Mouse (Mus musculus) megakaryocyte, adult 5-6 weeks (primary cell): ENCODE results near the gene Efhc1. TPM values are rescaled to one million over a fixed set of nuclear protein-coding genes. Genes with fewer than 3 reads are reported as not detected.
A peak's percentile ranks its signal among the peaks of the same experiment; 100 is the strongest.

Experiments used
- ATAC-seq: 2 replicates; pipeline ENCODE4 v1.8.0; 2016; ENCODE audit warnings: mild to moderate bottlenecking, inconsistent platforms; ENCODE audit not compliant: poor library complexity, severe bottlenecking
- total RNA-seq, 2 experiments: library from RNA; stranded (forward) in 1 of 2; stranded (reverse) in 1 of 2; fragments of 153-499, 151-499 nt in 1 of 2; fragments of 221-1000, 200-1000 nt in 1 of 2; gene quantifications; 2 replicates each; pipeline versions ENCODE4 v1.2.3 to v1.2.4; 2015 to 2017

The Efhc1 gene
- total RNA-seq, 2 experiments from 2014 or later: 0.85 TPM; not detected in 1

DNA sequence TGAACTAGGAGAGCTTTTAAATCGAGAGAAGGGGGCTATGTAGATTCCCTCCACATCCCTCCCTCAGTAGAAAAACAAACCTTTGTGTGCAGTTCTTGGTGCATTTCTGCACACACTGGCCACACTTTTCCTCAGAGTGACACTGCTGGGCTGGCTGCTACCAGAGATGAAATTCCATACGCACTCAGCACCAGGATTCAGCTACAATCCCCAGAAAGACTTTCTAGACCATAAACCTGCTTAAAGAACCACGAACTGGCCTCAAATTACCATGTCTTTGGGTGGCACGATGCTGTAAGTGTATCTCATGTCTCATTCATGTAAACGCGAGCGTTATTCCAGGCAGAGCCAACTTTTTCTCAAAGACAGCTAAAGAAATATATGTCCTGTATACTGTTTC is 9.6 kb upstream of the Efhc1 start:
- no peak for ATAC-seq

DNA sequence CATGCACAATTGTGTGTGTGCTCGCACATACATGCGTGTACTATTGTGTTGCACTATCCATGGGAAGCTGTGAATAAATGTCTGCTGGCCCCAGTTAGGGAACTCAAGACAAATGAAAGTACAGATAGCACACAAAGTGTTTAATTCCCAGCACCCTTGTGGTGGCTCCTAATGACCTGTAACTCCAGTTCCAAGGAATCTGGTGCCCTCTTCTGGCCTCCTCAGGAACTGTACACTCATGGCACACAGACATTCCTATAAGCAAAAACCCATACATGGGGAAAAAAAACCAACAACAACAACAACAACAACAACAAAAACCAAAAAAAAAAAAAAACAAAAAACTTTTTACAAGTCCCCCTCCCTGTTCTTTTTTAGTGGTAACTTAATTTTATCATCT is 8.4 kb upstream of the Efhc1 start:
- ATAC-seq: no peak

DNA sequence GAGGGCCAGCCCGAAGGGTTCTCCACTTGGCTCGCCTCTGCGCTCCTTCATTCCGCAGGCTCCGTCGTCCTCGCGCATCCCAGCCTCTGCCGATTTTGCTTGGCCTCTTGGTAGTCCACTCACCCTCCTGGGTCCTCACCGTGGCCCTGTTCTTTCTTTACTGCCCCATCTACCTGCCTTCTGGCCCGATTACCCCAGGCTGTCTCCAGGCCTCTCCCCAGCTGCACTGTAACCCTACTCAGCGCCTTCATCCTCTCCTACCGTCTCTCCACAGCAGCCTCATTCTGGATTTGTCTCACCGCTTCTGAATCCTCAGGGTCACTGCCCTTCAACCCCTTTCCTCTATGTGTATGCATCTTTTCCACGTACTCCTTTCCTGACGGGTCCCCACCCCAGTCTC is 373 bp downstream of the Efhc1 start:
- ATAC-seq: 0 out of 2 replicates have a peak, but pooled peaks have one; percentile 8

DNA sequence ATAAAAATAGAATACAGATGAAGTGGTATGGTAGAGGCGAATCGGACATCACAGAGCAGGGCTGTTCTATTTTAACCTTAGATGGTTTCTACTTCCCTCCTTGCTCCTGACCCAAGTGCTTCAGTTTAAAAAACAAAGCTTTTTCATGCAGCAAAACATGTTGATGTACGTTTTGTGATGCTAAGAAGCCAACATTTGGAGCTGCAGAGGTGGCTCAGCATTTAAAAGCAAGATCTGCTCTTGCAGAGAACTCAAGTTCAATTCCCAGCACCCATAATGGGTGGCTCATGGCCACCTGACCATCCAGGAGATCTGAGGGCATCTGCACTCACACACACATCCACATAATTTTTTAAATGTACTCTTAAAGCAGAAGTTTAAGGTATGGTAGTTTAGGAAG is 3.5 kb downstream of the Efhc1 start:
- ATAC-seq: no peak

DNA sequence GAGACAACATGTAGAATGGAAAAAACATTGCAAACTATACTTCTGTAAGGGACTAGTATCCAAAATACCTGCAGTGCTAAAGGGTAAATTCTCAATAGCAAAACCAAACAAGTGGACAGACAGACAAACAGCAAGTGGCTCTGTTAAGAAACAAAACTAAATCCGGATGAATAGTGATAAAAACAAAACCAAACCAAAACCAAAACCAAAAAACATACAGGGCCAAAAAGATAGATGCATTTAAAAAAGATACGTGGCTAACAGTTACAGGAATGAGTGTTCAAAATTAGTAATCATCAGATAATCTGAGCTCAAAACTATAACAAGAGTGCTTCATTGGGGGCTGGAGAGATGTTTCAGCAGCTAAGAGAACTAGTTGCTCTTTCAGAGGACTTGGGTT is 18.2 kb downstream of the Efhc1 start:
- ATAC-seq: no peak

DNA sequence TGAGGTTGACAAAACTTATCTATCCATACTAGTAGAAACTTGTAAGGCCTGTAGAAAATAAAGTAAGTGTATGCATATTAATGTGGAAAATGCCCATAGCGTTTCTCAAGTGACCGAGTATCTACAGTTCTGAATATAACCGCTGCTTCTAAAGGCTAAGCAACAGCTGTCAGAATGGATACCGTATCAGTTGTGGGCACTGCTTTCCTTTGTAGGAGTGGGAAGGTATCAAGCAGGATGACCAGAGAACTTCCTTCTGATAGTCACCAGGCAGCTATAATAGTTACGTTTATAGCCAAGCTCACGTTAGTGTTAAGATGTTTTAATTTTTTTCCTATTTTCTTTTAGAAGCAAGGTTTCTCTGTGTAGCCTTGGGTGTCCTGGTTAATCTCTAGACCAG is 22.0 kb downstream of the Efhc1 start:
- no peak for ATAC-seq

DNA sequence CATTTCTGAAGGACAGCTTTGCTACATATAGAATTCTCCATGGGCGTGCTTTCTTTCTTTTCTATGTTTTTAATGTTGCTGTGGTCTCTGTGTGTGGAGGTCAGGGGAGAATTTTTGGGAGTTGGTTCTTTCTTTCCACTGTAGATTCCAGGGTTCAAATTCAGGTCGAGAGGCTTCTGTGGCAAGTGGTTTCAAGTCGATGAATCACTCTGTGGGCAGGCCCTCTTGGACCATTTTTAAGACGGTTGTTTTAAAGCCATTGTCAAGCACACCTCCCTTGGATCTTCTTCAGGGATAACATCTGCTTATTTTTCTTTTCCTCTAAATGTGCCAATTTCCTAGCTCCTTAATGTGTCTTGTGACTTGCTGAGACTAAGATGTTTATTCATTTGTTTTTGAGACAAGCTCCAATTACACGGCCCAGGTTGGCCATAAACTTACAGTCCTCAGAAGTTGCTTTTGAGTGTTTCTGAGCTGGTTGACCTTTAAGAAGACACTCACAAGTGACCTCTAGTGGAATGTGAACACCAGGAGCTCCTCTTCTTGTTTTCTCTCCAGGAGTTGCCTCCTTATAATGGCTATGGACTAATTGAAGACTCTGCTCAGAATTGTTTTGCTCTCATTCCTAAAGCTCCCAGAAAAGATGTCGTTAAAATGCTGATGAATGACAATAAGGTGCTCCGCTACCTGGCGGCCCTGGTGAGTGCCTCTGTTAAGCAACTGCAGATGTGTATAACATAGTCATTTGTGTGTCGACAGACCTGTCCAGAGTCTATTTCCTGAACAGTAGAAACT is 23.1 kb downstream of the Efhc1 start:
- ATAC-seq: no peak

DNA sequence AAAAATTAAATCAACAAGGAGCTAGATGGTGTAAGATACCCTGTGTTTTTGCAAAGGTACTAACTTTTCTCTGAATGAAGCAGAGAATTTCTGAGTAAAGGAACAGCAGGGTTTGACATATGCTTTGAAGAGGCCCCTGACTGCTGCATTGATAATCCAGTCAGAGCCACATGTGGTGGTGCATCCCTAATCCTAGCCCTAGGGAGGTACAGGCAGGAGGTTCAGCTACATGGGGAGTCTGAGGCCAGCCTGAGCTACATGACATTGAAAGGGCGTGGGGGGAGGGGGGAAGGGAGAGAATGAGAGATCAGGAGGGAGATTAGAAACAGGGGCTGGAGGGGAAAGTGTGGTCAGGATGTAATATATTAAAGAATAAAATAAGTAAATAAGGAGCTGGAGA is 29.1 kb downstream of the Efhc1 start:
- ATAC-seq: no peak

DNA sequence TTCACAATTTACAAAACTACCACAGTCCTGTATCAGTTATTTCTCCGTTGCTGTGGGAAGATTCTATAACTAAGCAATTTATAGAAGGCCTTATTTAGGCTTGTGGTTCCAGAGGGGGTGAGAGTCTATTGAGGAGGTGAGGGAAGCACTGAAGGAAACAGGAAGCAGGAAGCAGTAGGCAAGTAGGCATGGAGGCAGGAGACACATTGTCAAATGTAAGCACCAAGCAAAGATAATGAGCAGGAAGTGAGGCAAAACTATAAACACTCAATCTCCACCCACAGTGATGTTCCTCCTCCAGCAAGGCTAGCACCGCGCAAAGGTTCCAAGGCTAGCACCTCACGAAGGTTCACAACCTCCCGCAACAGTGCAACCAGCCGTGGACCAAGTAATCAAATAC is 30.3 kb downstream of the Efhc1 start:
- no peak for ATAC-seq

DNA sequence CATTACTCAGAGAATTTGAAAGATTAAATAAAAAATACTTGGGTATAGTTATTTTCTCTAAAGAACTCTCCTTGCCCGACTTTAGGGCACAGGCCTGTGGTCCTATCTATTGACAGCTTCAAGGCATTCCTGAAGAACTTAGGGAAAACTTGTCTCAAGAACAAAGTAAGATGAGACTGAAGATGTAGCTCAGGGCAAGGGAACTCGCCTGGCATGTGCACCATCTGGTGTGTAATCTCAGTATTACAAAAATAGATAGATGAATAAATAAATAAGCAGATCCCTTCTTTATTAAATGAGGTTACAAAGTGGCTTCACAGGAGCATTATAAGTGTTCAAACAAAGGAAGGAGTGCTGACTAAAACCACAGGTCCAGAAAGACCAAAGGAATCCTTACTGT is 32.7 kb downstream of the Efhc1 start:
- ATAC-seq: no peak

DNA sequence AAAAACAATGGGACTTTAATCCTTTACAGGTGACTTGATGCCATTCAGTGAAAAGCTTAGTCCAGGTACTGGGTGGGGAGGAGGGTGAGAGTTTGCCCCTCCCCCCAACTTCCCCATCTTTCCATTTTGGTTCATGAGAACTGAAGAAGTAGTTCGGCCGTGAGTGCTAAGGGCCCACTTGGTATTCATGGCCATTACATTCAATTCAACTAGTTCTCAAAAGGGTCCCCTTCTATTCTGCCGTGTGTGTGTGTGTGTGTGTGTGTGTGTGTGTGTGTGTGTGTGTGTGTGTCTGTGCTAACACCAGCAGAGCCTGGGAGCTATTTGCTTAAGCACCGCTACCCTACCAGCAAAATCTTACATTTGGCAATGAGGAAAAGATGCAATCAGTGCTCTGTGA is 33.2 kb downstream of the Efhc1 start:
- no peak for ATAC-seq

DNA sequence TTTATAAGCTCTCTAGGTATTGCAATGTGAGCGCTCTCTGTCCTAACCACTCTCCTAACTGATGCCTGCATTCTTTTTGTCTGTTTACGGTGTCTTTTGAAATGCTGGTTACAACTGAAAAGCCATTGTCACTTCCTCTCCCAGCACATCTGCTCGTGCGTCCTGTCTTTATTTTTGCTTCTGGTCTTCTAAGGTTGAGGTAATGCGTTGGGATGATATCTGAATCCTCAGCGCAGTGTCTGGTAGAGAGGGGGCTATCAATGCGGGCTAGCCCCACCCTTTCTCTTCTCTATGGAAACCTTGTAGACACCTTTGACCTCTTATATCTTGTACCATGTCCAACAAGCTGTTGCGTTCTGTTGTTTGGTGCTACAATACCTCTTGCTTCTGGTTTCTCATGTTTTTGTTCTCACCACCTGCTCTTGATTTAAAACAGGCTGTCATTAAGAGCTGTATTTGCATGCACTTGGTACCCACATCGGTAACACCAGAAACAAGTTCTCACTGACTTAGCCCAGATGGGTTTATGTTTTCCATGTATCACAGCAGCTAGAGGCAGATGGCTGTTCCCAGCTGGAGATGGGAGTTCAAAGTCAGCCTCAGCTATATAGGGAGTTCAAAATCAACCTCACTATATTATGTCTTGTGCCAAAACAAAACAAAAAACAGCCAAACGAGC is 35.1 kb downstream of the Efhc1 start:
- ATAC-seq: peak; percentile 56

DNA sequence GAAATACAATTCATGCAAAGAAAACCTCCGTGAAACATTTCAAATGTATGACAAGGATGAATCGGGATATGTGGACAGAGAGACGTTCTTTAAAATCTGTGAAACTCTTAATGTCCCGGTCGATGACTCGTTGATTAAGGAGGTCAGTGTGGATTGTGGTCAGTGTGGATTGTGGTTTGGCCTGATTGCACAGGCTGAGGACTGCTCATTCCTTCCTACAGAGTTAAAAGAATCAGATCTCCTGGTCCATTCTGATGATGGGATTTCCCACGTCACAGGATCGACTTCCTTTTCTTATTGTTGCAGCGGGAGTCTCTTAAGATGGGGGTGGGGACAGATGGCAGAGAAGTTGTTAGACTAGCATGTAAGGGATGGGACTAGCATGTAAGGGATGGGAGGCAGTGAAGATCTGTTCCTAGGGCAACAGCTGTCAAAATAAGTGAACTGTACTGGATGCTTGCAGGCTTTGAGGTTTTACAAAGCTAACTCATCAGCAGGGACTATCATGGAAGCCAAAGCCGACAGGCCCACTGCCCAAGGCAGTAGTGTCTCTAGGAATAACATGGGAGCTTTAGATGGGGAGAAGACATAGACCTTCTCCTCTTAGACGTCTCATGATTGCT is 38.1 kb downstream of the Efhc1 start:
- ATAC-seq: 0 out of 2 replicates have a peak, but pooled peaks have one; percentile 24

DNA sequence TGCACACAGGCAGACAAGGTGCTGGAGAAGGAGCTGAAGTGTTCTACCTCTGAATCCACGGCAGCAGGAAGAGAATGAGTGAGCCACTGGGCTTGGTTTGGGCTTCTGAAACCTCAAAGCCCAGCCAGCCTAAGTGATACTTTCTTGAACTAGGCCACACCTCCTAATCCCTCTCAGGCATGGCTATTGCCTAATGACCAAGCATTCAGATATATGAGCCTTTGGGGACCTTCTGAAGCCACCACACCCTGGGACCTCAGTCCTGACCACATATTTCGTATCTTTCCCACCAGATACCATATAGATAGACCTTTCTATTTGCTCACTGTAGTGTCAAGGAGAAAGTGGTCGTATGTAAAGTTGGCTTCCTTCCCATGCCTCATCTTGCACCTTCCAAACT is 42.3 kb downstream of the Efhc1 start:
- ATAC-seq: peak; percentile 34

DNA sequence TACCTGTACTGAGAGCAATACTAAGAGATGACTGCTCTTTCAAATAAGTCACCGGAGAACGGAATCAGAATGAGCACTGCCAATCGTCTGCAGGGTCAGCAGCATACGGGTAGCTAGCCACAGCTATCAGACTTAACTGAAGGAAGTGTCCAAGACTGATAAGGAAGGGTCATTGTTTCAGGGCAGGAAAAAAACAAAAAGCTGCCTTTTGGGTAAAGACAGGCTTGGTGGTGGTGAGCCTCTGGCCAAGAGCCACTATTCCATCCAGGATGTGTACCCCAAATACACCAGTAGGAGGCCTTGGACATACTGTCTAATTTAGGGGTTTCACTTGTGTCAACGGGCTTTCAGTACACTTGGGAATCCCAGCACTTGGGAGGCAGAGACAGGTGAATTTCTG is 42.9 kb downstream of the Efhc1 start:
- no peak for ATAC-seq

DNA sequence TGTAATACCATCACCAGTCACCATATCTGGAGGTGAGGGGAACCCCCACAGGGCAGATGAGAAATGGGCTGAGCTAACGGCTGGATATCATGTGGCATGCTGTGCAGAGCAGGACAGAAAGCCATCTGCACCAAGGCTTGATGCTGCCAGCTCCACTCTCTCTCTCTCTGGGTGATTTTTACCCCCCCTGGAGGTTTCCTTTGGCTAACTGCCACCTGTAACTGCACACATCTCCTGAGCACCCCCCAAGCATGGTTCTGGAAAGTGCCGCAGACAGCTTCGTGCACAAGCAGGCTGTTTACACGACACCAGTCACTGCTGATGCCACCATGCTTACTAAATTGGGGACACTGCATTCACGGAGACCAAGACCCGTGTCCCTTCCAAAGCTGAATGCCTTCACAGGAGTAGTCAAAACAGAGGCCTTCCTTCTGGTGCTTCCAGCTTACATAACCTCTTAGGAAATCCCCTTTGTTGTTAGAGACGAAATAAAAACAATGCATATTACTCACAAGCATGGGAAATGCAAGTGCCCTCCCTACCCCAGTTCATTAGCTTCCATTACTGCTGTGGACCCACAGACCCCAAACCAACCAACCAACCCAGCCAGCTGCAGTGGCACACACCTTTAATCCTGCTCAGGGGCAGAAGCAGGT is 44.0 kb downstream of the Efhc1 start:
- peak; percentile 36; the same call in 1 of the 2 replicates for ATAC-seq

DNA sequence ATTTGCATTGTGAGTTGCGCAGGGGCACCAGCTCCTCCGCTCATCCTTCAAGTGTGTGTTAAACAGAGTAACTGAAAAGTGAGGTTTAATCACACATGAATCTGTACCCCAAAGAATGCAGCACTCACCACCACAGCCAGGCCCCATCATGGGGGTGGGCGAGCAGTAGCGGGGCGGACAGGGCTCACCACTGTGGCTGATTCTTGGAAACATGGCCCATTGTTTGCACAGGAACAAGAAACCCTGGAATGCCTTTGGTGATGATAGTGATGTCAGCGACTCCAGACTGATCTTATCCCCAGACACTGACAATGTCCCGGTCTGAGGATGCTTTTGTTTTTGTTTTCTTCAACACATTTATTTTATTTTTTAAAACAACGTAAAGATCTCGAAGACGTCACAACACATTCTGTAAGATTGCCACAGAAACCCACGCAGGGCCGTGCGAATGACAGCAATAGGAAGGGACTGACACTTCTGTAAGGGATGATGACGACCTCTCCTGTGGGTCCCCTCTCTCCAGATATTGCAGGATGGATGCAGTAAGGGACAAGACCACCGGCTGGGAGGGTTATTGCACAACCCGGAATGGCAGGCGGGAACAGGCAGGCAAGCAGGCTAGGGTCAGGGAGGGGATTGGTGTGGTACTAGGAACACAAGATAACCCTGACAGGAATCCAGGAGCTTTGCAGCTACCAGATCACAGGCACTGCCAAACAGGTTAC is 45.3 kb downstream of the Efhc1 start:
- no peak for ATAC-seq

DNA sequence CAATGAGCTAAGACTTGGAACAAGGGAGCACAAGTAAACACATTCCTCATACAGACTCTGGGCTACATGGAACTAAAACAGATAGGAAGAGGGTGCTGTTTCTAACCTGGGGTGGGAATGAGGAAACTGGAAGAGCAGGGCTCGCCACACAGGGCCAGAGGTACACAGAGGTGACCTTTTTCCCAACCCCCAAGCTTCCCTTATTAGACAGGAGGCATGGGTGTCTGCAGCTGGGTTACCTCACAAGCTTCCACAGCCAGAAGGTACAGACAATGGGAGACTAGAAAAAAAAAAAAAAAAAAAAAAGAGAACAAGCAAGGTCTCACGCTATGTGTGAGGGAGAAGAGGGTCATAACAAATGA is 45.9 kb downstream of the Efhc1 start:
- ATAC-seq: no peak

DNA sequence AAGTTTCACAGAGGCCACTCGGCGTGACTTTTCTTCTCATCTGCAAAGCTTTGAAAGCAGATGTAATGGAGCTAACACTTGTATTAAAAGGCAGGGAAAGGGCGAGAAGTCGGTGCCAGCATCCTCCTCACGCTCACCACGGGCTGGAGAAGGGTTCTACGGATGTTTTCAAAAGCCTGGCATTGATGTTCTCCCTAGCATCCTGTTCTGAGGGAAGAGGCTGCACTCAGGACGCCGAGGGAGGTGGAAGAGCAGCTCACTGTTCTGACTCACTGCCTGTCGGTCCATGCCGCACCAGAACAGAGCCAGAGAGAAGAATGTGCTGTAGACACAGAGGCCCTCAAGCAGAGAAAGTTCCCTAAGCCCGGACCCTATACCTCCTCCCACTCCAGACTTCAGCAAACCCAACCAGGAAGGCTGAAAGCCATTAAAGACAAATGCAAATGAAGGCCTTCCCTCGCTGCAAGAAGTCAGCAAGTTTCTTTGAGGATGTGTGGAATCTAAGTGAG is 46.5 kb downstream of the Efhc1 start:
- no peak for ATAC-seq

DNA sequence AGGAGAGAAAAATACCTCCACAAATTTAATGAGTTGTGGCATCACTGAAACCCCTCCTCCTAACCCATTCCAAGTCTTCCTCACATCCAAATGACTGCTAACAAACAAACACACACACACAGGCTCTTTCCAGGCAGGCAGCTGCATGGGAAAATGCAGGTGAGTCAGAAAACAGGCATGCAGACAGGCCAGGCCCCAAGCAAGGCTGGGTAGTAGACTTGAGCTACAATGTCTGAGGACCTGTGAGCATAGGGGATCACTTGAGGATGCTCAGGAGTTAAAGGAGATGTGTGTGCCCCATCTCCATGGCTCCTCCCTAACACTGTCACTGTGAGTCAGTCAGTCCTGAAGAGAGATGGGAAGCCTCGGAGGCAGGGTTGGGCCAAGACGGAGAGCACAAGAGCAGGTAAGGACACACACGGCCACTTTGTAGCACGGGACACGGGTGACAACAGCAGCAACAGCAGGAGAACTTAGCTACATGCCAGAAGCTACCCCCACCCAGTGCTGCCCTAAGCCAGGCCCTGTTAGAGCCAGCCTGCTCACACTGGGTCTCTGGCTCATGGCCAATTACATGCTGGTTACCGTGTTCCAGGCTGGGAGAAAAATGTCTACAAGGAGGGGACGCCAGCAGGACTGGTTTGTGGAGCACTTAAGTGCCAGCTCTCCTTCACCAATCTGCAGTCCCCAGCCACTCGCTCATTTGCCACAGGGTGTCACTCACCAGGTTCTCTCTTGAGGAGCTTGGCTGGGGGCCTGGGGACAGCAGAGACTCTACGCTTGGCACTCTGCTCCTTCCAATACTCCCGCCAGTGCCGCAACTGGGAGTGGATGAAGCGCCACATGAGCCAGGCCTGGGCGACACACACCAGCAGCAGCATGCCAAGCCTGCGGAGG is 51.1 kb downstream of the Efhc1 start:
- ATAC-seq: no peak
